Mouse (Mus musculus) bone marrow, adult 2 months (tissue): ENCODE measurements around the gene Spic.

Source experiments
- CTCF ChIP-seq: fragments of 200-500 bp; IDR thresholded peaks from 2 replicates; pipeline ENCODE4 v1.5.1; 2011; ENCODE audit warnings: low read length, control low read depth; ENCODE audit not compliant: control insufficient read depth, insufficient read depth
- POLR2A ChIP-seq: fragments of 200-500 bp; IDR thresholded peaks from 2 replicates; pipeline ENCODE4 v1.6.1; 2011; ENCODE audit warnings: low read depth, mild to moderate bottlenecking, control low read depth, low read length, borderline replicate concordance; ENCODE audit not compliant: control insufficient read depth

DNA sequence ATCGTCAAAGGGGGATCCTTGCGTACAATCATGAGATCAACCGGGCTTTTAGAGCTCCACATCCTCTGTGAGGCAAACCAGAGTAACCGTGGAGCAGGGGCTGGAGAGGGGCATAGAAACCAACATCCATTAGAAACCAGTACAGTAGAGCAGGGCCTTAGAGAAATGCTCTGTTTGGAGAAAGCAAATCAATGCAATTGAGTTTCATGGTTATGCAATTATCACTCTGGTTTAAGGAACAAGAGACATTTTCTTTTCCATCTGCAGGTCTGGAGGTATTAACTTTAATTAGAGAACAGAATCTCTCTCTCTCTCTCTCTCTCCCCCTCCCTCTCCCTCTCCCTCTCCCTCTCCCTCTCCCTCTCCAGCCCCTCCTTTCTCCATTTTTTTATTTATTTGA, 29.9 kb upstream of the Spic start:
- TF ChIP-seq POLR2A, result no peak
- no peak for TF ChIP-seq CTCF
